Mouse (Mus musculus) heart, embryonic 13.5 days (tissue): ENCODE measurements at regions not wholly inside any gene's neighbourhood (a gene's known extent, or its start where the extent isn't known, plus 50 kb on each side); places are given as distances from the start of the nearest gene placed in this dataset.
"Not testable (repeated sequence)": the region's sequence is repeated elsewhere in the genome, so short reads cannot be mapped to it uniquely, and the experiment has no call there.

Experiments
- ATAC-seq: fragments of 200-750 bp; cut with Nextera tagmentation; 2 replicates; pipeline ENCODE4 v1.8.0; 2017; ENCODE audit warnings: moderate TSS enrichment; ENCODE audit not compliant: insufficient number of reproducible peaks, low FRiP score, low TSS enrichment; ENCODE audit errors: extremely low read depth
- H3K27ac ChIP-seq: fragments of 300-500 bp; sonication (generic); replicated peaks from 2 replicates; pipeline ENCODE4 v1.5.1; 2015; ENCODE audit warnings: moderate library complexity, mild to moderate bottlenecking, inconsistent platforms
- H3K27me3 ChIP-seq: fragments of 300-500 bp; sonication (generic); replicated peaks from 2 replicates; pipeline ENCODE4 v1.6.1; 2015; ENCODE audit warnings: mild to moderate bottlenecking, inconsistent platforms
- H3K36me3 ChIP-seq: fragments of 300-500 bp; sonication (generic); 2 replicates; pipeline ENCODE4 v1.6.1; 2015; ENCODE audit warnings: mild to moderate bottlenecking, inconsistent platforms
- H3K4me1 ChIP-seq: fragments of 300-500 bp; sonication (generic); 2 replicates; pipeline ENCODE4 v1.6.1; 2015; ENCODE audit warnings: inconsistent platforms
- H3K4me2 ChIP-seq: fragments of 300-500 bp; sonication (generic); 2 replicates; pipeline ENCODE4 v1.6.1; 2015; ENCODE audit warnings: inconsistent platforms, mild to moderate bottlenecking, moderate library complexity
- H3K4me3 ChIP-seq: fragments of 300-500 bp; sonication (generic); 2 replicates; pipeline ENCODE4 v1.5.1; 2015; ENCODE audit warnings: moderate library complexity, mild to moderate bottlenecking, inconsistent platforms
- H3K9ac ChIP-seq: fragments of 300-500 bp; sonication (generic); 2 replicates; pipeline ENCODE4 v1.6.1; 2015; ENCODE audit warnings: inconsistent platforms, mild to moderate bottlenecking, moderate library complexity
- H3K9me3 ChIP-seq: fragments of 300-500 bp; sonication (generic); 2 replicates; pipeline ENCODE4 v1.6.1; 2016; ENCODE audit warnings: inconsistent platforms
- WGBS: fragments of 180-500 bp; shearing (Covaris S2); methylation state at CpG from one replicate; pipeline ENCODE4 v1.1.7; 2015; ENCODE audit warnings: mixed read lengths; 5-methylcytosine and 5-hydroxymethylcytosine counted together

- Histone ChIP-seq H3K36me3 (no peaks in the 10 kb centered on the region), H3K27ac (no peak overlapping the region), H3K9ac (no peak overlapping the region), H3K27me3 (no peaks in the 10 kb centered on the region), H3K4me3 (no peak overlapping the region), H3K4me2 (no peak overlapping the region), H3K9me3 (no peaks in the 10 kb centered on the region; the same call in 1 of the 2 replicates), H3K4me1 (0 out of 2 replicates have a peak, but pooled peaks cover 3% of the 10 kb centered on the region)
- 53% methylated on average over 2 of the region's 2 CpGs for WGBS
- no peak for ATAC-seq
Observed at GRCm38 (mm10) chr9:82612526-82612925, 216.8 kb upstream of the Irak1bp1 start.

DNA sequence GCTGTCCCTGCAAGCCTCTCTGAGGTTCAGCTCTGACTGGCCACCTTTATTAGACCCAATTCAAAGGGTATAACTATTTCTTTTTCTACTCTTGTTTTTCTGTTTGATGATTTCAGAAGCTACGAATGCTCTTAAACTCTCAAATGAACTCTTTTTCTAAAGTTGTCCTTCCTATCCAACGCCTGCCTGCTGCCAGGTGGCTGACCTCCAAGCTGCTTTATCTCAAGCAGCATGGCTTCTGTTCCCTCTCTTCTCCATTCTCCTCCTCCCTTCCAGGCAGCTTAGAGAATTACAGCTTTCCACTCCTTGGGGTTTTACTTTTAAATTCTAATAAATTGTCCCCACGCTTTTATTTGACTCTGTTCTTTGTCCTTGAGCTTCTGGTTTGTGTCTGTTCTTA, 196.9 kb upstream of the Irak1bp1 start:
- Histone ChIP-seq H3K9me3 (no peaks in the 10 kb centered on the region), H3K4me3 (no peak overlapping the region), H3K36me3 (no peaks in the 10 kb centered on the region), H3K4me1 (no peaks in the 10 kb centered on the region), H3K27ac (no peak overlapping the region), H3K4me2 (no peak overlapping the region), H3K27me3 (no peaks in the 10 kb centered on the region), H3K9ac (no peak overlapping the region)
- WGBS = 47% methylated on average over 3 of the region's 3 CpGs
- ATAC-seq = no peak

DNA sequence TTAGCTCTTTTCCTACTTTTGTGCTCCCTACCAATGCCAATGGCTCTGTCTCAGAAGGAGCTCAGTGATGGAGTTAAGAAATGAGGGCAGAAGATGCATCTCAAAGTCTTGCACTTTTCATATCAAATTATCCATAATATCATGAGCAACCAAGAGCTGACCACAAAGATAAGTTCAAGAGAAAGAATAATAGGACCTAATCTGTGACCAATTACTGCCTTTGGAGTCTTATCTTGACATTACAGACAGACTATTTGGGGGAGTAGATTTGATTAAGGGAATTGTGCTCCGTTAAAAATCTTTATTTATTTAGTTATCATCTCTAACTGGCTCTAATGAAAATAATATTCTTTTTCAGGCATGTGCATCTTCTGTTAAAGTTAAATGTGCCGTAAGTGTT, 189.1 kb upstream of the Irak1bp1 start:
- Histone ChIP-seq H3K9ac (no peak overlapping the region), H3K4me3 (no peak overlapping the region), H3K9me3 (no peaks in the 10 kb centered on the region), H3K27ac (no peak overlapping the region), H3K4me2 (no peak overlapping the region), H3K4me1 (no peaks in the 10 kb centered on the region), H3K27me3 (no peaks in the 10 kb centered on the region), H3K36me3 (no peaks in the 10 kb centered on the region)
- no peak for ATAC-seq
- WGBS = 62% methylated on average over 2 of the region's 2 CpGs

DNA sequence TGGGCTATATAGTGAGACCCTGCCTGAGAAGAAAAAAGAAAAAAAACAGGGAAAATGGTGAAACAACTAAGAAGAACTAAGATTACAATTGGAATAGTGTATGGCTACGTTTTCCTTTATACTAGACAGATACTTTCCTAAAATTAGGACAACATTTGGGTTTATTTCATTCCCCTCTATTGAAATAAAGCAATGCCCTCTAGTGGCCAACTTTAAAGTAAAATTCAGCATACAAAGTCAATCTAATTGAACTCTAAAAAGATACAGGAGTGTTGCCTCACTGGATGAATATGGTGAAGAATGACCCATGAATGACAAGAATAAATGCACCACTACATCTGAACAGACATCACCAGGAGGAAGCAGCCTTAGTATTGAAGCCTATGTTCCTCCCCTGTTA, 185.4 kb upstream of the Irak1bp1 start:
- no peak overlapping the region for H3K27ac ChIP-seq
- H3K36me3 ChIP-seq = no peaks in the 10 kb centered on the region
- no peaks in the 10 kb centered on the region for H3K27me3 ChIP-seq
- no peak overlapping the region for H3K4me2 ChIP-seq
- H3K9me3 ChIP-seq = no peaks in the 10 kb centered on the region
- ATAC-seq = no peak
- WGBS = 21% methylated on average over 1 of the region's 1 CpGs
- no peaks in the 10 kb centered on the region for H3K4me1 ChIP-seq
- no peak overlapping the region for H3K4me3 ChIP-seq
- no peak overlapping the region for H3K9ac ChIP-seq

GRCm38 (mm10) chr9:82655511-82655910, 173.8 kb upstream of the Irak1bp1 start:
- not testable (repeated sequence) for H3K4me2 ChIP-seq, H3K9ac ChIP-seq, H3K36me3 ChIP-seq, H3K27me3 ChIP-seq, H3K27ac ChIP-seq, ATAC-seq, H3K9me3 ChIP-seq, H3K4me1 ChIP-seq, H3K4me3 ChIP-seq
- WGBS = 2% methylated on average over 1 of the region's 1 CpGs

DNA sequence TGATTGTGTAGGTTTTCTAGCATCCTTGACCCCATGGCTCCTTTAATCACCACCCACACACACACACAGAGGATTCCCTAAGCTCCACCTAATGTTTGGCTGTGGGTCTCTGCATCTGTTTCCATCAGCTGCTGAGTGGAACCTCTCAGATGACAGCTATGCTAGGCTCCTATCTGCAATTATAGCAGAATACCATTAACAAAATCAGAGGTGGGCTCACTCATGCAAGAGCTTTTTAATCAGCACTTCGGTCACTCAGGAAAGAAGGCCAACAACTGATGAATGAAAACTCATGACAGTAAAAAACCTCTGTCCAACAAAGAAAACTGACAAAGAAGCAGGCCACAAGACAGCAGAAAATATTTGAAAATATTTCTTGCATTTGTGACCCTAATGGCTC, 147.1 kb upstream of the Irak1bp1 start:
- 66% methylated on average over 1 of the region's 1 CpGs for WGBS
- no peak overlapping the region for H3K9ac ChIP-seq

DNA sequence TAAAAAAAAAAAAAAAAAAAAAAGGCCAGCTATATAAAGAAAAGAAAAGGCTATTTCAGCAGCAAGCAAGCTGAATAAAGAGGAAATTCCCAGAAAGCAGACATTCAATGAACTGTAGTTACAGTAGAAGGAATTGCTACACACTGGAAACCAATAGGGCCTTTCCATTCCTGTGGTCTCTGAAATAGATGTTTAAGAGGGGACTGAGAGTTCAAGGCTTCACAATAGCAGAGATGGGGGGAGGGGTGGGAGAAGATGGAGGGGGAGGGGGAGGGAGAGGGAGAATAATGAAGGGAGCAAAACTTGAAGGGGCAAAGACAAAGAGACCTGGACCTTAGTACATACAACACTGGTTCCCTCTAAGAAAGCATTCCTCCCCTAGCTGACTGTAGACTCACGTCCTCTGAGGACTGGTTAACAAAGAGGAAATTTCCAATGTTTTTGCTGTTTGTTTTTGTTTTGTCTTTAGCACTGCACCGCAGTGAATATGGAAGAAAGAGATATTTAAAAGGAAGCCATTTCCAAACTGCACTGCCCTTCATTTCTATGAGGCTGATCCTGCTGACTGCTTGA, 119.8 kb upstream of the Irak1bp1 start:
- H3K9me3 ChIP-seq = no peaks in the 10 kb centered on the region
- no peak for ATAC-seq
- H3K27ac ChIP-seq = no peak overlapping the region
- H3K4me3 ChIP-seq = no peak overlapping the region
- no peak overlapping the region for H3K9ac ChIP-seq
- H3K27me3 ChIP-seq = no peaks in the 10 kb centered on the region
- H3K4me1 ChIP-seq = no peaks in the 10 kb centered on the region
- no peaks in the 10 kb centered on the region for H3K36me3 ChIP-seq
- 57% methylated on average over 2 of the region's 2 CpGs for WGBS
- no peak overlapping the region for H3K4me2 ChIP-seq

More for the DNA sequence above, 147.1 kb upstream of the Irak1bp1 start:
- no peak for ATAC-seq
- no peaks in the 10 kb centered on the region for H3K36me3 ChIP-seq
- no peak overlapping the region for H3K27ac ChIP-seq
- no peaks in the 10 kb centered on the region for H3K27me3 ChIP-seq
- no peak overlapping the region for H3K4me3 ChIP-seq
- H3K9me3 ChIP-seq = no peaks in the 10 kb centered on the region
- no peaks in the 10 kb centered on the region for H3K4me1 ChIP-seq
- H3K4me2 ChIP-seq = no peak overlapping the region

DNA sequence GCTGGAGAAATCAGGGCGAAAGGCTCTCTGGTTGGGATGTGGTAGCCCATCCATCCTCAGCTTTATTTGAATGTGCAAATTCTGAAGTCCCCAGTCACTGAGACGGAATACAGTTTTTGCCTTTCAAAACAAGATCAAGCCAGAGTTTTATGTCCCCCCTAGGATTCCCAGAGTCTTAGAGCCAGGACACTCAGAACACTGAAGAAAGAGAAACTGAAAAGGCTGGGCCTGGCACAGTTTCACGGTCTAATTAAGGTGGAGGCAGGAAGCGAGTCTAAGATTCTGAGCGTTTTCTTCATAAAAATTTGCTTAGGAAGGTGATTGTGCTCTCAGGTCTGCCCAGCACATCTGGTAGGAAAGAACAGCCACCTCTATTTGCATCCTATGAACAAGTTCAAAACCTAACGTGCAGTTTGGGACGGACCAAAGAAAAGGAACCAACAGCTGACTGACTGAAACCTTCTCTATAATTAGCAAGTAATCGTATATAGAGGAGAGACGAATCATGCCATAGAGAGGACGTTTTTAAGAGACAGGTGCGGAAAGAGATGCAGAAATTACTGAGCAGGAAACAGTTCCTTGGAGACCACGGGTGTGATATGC, 119.2 kb upstream of the Irak1bp1 start:
- H3K4me1 ChIP-seq = no peaks in the 10 kb centered on the region
- H3K4me3 ChIP-seq = no peak overlapping the region
- H3K27me3 ChIP-seq = no peaks in the 10 kb centered on the region
- no peak overlapping the region for H3K27ac ChIP-seq
- no peak overlapping the region for H3K9ac ChIP-seq
- no peaks in the 10 kb centered on the region for H3K36me3 ChIP-seq
- H3K9me3 ChIP-seq = no peaks in the 10 kb centered on the region
- no peak for ATAC-seq
- H3K4me2 ChIP-seq = no peak overlapping the region
- WGBS = 69% methylated on average over 12 of the region's 12 CpGs

GRCm38 (mm10) chr9:82710945-82711516, 118.3 kb upstream of the Irak1bp1 start:
- Histone ChIP-seq H3K36me3 (no peaks in the 10 kb centered on the region), H3K9me3 (no peaks in the 10 kb centered on the region), H3K4me1 (no peaks in the 10 kb centered on the region), H3K27ac (no peak overlapping the region), H3K27me3 (no peaks in the 10 kb centered on the region), H3K4me3 (no peak overlapping the region), H3K4me2 (no peak overlapping the region), H3K9ac (no peak overlapping the region)
- WGBS = 70% methylated on average over 6 of the region's 6 CpGs
- ATAC-seq = no peak

DNA sequence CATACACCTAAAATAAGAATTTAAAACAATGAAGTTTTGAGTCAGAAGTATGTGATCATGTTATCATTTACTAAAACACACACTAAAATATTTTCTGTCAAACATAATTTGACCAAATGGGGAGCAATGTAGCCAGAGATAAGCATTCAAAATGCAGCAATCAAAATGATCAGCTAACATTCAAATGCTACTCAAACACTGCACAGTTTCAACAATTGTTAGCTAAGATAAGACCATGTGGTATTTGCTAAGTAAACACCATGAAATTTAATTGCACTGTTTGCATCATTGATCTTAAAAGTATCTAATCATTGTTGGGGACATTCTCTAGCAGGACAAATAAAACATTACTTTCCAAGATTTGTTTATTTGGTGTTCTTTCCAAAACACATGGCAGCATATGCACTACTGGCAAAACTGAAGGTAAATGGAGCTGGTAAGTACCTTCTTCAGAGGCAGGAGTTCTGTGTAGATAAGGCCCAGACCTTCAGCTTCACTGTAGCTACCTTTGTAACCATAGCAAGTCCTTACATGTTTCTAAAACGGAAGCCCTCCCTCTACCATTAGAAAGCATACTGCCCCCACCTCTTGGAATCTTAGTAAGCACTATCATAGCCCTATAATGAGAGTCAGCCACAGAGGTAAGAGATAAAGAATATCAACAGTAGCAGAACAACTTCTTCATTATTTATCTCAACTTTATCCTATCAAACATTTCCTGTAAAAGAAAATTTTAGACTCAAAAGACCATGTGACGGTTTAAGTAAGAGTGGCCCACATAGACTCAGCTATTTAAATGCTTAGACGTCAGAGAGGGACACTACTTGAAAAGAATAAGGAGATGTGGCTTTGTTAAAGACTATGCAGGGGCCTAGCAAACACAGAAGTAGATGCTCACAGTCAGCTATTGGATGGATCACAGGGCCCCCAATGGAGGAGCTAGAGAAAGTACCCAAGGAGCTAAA, 116.3 kb upstream of the Irak1bp1 start:
- Histone ChIP-seq H3K27me3 (no peaks in the 10 kb centered on the region), H3K4me2 (no peak overlapping the region)
- WGBS = 61% methylated on average over 3 of the region's 3 CpGs

DNA sequence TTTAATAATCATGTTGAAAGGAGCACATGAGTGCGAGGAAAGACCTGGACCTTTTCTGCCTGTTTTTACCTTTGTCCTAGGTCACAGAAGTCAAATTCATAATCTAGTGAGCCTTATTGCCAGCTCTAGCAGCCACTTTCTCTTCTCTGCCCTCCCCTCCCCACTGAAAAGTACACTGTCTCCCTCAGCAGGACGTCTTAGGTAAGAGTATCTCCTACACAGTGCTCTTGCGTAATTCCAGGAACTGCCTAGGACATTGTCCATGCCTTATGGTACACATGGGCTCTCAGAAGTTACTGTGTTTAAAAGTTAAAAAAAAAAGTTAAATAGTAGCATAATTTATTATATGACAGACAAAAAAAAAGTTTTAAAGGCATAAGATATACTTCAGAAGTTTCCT, 100.7 kb upstream of the Irak1bp1 start:
- no peaks in the 10 kb centered on the region for H3K9me3 ChIP-seq
- H3K9ac ChIP-seq = no peak overlapping the region
- H3K4me1 ChIP-seq = no peaks in the 10 kb centered on the region
- no peak for ATAC-seq
- no peak overlapping the region for H3K4me3 ChIP-seq
- no peak overlapping the region for H3K27ac ChIP-seq
- H3K4me2 ChIP-seq = no peak overlapping the region
- H3K27me3 ChIP-seq = no peaks in the 10 kb centered on the region
- no peaks in the 10 kb centered on the region for H3K36me3 ChIP-seq
- 56% methylated on average over 3 of the region's 3 CpGs for WGBS

More for the DNA sequence above, 116.3 kb upstream of the Irak1bp1 start:
- Histone ChIP-seq H3K27ac (no peak overlapping the region), H3K36me3 (no peaks in the 10 kb centered on the region), H3K9ac (no peak overlapping the region), H3K4me1 (no peaks in the 10 kb centered on the region), H3K9me3 (no peaks in the 10 kb centered on the region), H3K4me3 (no peak overlapping the region)
- ATAC-seq = no peak
